Comparison of ENCODE assay signal across 8 mouse cellular contexts in the genomic region with DNA sequence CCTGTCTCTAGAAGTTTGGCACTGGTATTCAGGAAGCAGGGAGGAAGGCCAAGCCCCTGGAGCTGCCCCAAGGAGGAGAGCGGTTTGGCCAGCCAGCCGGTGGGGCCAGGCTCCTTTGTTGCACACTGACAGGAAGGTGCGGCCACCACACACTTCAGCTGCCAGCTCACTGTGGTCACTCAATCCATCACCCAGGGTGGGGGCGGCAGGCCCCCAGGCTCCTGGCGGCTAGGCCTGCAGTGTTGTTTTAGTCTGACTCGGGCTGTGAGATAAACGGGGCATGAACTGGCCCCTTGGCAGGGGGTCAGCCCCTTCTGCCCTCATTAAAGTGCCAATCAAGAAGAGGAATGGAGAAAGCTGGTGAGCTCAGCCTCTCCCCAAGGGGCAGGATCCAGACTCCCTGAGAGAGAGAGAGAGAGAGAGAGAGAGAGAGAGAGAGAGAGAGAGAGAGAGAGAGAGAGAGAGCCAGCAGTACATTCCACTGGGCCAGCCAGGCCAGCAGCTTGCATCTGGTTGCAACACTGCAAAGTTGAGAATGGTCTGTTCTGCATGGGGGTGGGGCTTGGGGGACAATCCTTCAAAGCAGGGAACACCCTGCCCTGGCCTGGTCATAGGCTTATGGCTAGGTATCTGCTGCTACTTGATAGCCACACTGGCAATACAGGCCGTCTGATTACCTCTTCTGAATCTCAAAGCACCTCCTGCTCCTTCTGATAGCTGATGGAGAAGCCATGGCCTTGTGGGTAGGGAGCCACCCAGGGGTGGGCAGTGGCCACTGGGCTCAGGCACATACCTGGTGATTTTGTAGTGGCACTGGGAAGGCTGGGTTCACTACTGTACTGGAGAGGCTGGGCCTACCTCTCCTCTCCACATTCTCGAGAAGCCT. TPM values are rescaled to one million over a fixed set of nuclear protein-coding genes. Genes with fewer than 3 reads are reported as not detected.
A peak's percentile ranks its signal among the peaks of the same experiment; 100 is the strongest.
DNase-seq lines count a peak whose midpoint lies in the region; ATAC-seq and TF ChIP-seq lines count a peak whose summit lies in the region.

No protein-coding gene starts in this region.

- no peak overlapping the region for H3K4me3 ChIP-seq in hindbrain, embryonic 15.5 days
- H3K4me3 ChIP-seq in liver, embryonic 11.5 days (ENCODE audit: low read depth, low read length): no peak overlapping the region
- no peak overlapping the region for H3K4me3 ChIP-seq in midbrain, postnatal 0 days (ENCODE audit: low read depth, low read length)

- WGBS in hindbrain, embryonic 15.5 days: 17% methylated on average over 9 of the region's 9 CpGs
- 11% methylated on average over 9 of the region's 9 CpGs for WGBS in liver, embryonic 11.5 days
- 22% methylated on average over 9 of the region's 9 CpGs for WGBS in midbrain, postnatal 0 days

- H3K4me1 ChIP-seq in hindbrain, embryonic 15.5 days (replicated peaks): peaks cover 10% of the 10 kb centered on the region
- peaks cover 21% of the 10 kb centered on the region for H3K4me1 ChIP-seq in liver, embryonic 11.5 days (replicated peaks; ENCODE audit: control insufficient read depth, insufficient read depth, low read length)
- H3K4me1 ChIP-seq in midbrain, postnatal 0 days (ENCODE audit: insufficient read depth, low read length): no peaks in the 10 kb centered on the region

- H3K4me2 ChIP-seq in hindbrain, embryonic 15.5 days: no peak overlapping the region
- H3K4me2 ChIP-seq in liver, embryonic 11.5 days: peak overlapping the region; percentile 41
- no peak overlapping the region for H3K4me2 ChIP-seq in midbrain, postnatal 0 days (ENCODE audit: low read depth, low read length, poor library complexity, severe bottlenecking)

- TF ChIP-seq CTCF in midbrain, postnatal 0 days (IDR thresholded peaks at IDR 0.05): no peak

- H3K9me3 ChIP-seq in hindbrain, embryonic 15.5 days: no peaks in the 10 kb centered on the region
- H3K9me3 ChIP-seq in liver, embryonic 11.5 days (ENCODE audit: control insufficient read depth, low read length): no peaks in the 10 kb centered on the region
- no peaks in the 10 kb centered on the region for H3K9me3 ChIP-seq in midbrain, postnatal 0 days (ENCODE audit: low read length)

- peak; percentile 89 for ATAC-seq in hindbrain, embryonic 15.5 days (ENCODE audit: low FRiP score, low read depth)
- ATAC-seq in liver, embryonic 11.5 days (replicated peaks; ENCODE audit: low FRiP score): peak; percentile 97
- peak; percentile 67 for ATAC-seq in midbrain, postnatal 0 days (ENCODE audit: low FRiP score)

- H3K27ac ChIP-seq in hindbrain, embryonic 15.5 days (replicated peaks): no peak overlapping the region; the same call in 1 of the 2 replicates
- H3K27ac ChIP-seq in liver, embryonic 11.5 days (ENCODE audit: low read depth, low read length): peak overlapping the region; percentile 72
- H3K27ac ChIP-seq in midbrain, postnatal 0 days (ENCODE audit: low read depth, low read length): 0 out of 2 replicates have a peak overlapping the region, but pooled peaks have one; percentile 18

- H3K36me3 ChIP-seq in hindbrain, embryonic 15.5 days: no peaks in the 10 kb centered on the region
- no peaks in the 10 kb centered on the region for H3K36me3 ChIP-seq in liver, embryonic 11.5 days (ENCODE audit: control insufficient read depth, insufficient read depth, low read length)
- no peaks in the 10 kb centered on the region for H3K36me3 ChIP-seq in midbrain, postnatal 0 days (ENCODE audit: insufficient read depth, low read length)

- H3K27me3 ChIP-seq in hindbrain, embryonic 15.5 days: no peaks in the 10 kb centered on the region
- no peaks in the 10 kb centered on the region for H3K27me3 ChIP-seq in liver, embryonic 11.5 days (replicated peaks; ENCODE audit: control insufficient read depth, insufficient read depth, low read length)
- H3K27me3 ChIP-seq in midbrain, postnatal 0 days (ENCODE audit: insufficient read depth, low read length): no peaks in the 10 kb centered on the region

- peak; percentile 85 for DNase-seq in adrenal gland, adult 2 months
- DNase-seq in cerebellum, postnatal 14 days: peak; percentile 61 to 80
- peak; percentile 63 for DNase-seq in gastrocnemius, postnatal 10 days
- DNase-seq in liver, embryonic 11.5 days (ENCODE audit: low spot score): peak; percentile 67
- DNase-seq in midbrain, postnatal 0 days (ENCODE audit: low spot score): peak; percentile 64
- peak; percentile 71 for DNase-seq in urinary bladder, adult 2 months (ENCODE audit: low spot score)
- no peak for DNase-seq in left cerebral cortex, adult 18-20 months (ENCODE audit: low spot score in 2 of 2)

- H3K9ac ChIP-seq in hindbrain, embryonic 15.5 days: no peak overlapping the region
- H3K9ac ChIP-seq in liver, embryonic 11.5 days (ENCODE audit: low read depth, low read length): peak overlapping the region; percentile 27; the same call in 1 of the 2 replicates
- no peak overlapping the region for H3K9ac ChIP-seq in midbrain, postnatal 0 days (replicated peaks; ENCODE audit: low read length, poor library complexity, severe bottlenecking)

RNA-seq across cellular contexts. Expression of a gene that starts 57.1 kb away (rescaled TPM):
- total RNA-seq in adrenal gland, adult 2 months (2021): 100 to 1,000 TPM in 1 of 2 experiments, 10 to 100 TPM in 1; 94.8 to 157 TPM
- polyA plus RNA-seq in adrenal gland, adult 2 months (2012; rRNA removed): 96.3 and 135 TPM in 2 replicates
- 10 to 100 TPM; 39.3 to 39.8 TPM for total RNA-seq in gastrocnemius, postnatal 10 days (2021)
- 46.5 and 59.9 TPM in 2 replicates for polyA plus RNA-seq in hindbrain, embryonic 15.5 days (2015; fragmentation: Nextera tagmentation; extraction: Ambion mirVana)
- 42.9 and 45.3 TPM in 2 replicates for polyA plus RNA-seq in liver, embryonic 11.5 days (2014; fragmentation: Nextera tagmentation; extraction: Ambion mirVana)
- total RNA-seq in midbrain, postnatal 0 days (2014; rRNA removed): 24.3 and 31.0 TPM in 2 replicates
- 29.8 and 39.2 TPM in 2 replicates for polyA plus RNA-seq in midbrain, postnatal 0 days (2015; fragmentation: Nextera tagmentation; extraction: Ambion mirVana)
- 249 and 258 TPM in 2 replicates for polyA plus RNA-seq in urinary bladder, adult 2 months (2012; rRNA removed)
- total RNA-seq in left cerebral cortex, adult 18-20 months (2021): 10 to 100 TPM; 32.3 to 34.8 TPM

Comparison
In these comparisons a context has a peak if more than half of its experiments do, and no peak if none do; other contexts are left out.
1. DNase-seq: peak in adrenal gland, adult 2 months (single experiment), cerebellum, postnatal 14 days (2 of 2), gastrocnemius, postnatal 10 days (single experiment), liver, embryonic 11.5 days (single experiment), midbrain, postnatal 0 days (single experiment) and urinary bladder, adult 2 months (single experiment); none in left cerebral cortex, adult 18-20 months (0 of 2).
2. Peak in every context shown above with its lines, with median percentiles within 50 percentile points of each other: ATAC-seq.